Mouse (Mus musculus) 416B (cell line): Measurements from ENCODE around the gene Col28a1.

Source experiments
- DNase-seq: peaks from one replicate; pipeline ENCODE4 v3.0.0; 2011; ENCODE audit warnings: low read depth

Col28a1 gene

GRCm38 (mm10) chr6:8192517-8192916 lies at the start of gene Col28a1:
Col28a1 (minus strand) TSS chr6:8192617.
- no peak for DNase-seq

GRCm38 (mm10) chr6:8228596-8228995 lies 36.2 kb upstream of the Col28a1 start:
- DNase-seq: no peak

- DNase-seq: no peak
Measured at GRCm38 (mm10) chr6:8227035-8227434, 34.6 kb upstream of the Col28a1 start.

GRCm38 (mm10) chr6:8210661-8211060 lies 18.2 kb upstream of the Col28a1 start:
- DNase-seq: peak; percentile 28

GRCm38 (mm10) chr6:8209866-8210186 lies 17.4 kb upstream of the Col28a1 start:
- no peak for DNase-seq

- DNase-seq: peak; percentile 88
Measured at GRCm38 (mm10) chr6:8209047-8209865, 16.8 kb upstream of the Col28a1 start, which contains the start of gene Mios. Mios (plus strand) TSS chr6:8209222.

- DNase-seq: no peak
Measured at GRCm38 (mm10) chr6:8189917-8190316, 2.5 kb downstream of the Col28a1 start.

- peak; percentile 63 for DNase-seq
Measured at GRCm38 (mm10) chr6:8188599-8189233, 3.7 kb downstream of the Col28a1 start.

- no peak for DNase-seq
Measured at GRCm38 (mm10) chr6:8178397-8178941, 13.9 kb downstream of the Col28a1 start.

- DNase-seq: no peak
Measured at GRCm38 (mm10) chr6:8176116-8176515, 16.3 kb downstream of the Col28a1 start.

GRCm38 (mm10) chr6:8175346-8175745 lies 17.1 kb downstream of the Col28a1 start:
- no peak for DNase-seq

- no peak for DNase-seq
Measured at GRCm38 (mm10) chr6:8174062-8174461, 18.4 kb downstream of the Col28a1 start.

- DNase-seq: no peak
Measured at GRCm38 (mm10) chr6:8172101-8172500, 20.3 kb downstream of the Col28a1 start.

- DNase-seq: no peak
Measured at GRCm38 (mm10) chr6:8164741-8165140, 27.7 kb downstream of the Col28a1 start.

GRCm38 (mm10) chr6:8160001-8160400 lies 32.4 kb downstream of the Col28a1 start:
- no peak for DNase-seq

- DNase-seq: no peak
Measured at GRCm38 (mm10) chr6:8157121-8157520, 35.3 kb downstream of the Col28a1 start.

- DNase-seq: no peak
Measured at GRCm38 (mm10) chr6:8152551-8153361, 39.7 kb downstream of the Col28a1 start.

- DNase-seq: no peak
Measured at GRCm38 (mm10) chr6:8148916-8149315, 43.5 kb downstream of the Col28a1 start.

- DNase-seq: peak; percentile 44
Measured at GRCm38 (mm10) chr6:8141881-8142280, 50.5 kb downstream of the Col28a1 start.

- DNase-seq: no peak
Measured at GRCm38 (mm10) chr6:8130149-8130548, 62.3 kb downstream of the Col28a1 start.

- DNase-seq: no peak
Measured at GRCm38 (mm10) chr6:8128164-8128563, 64.3 kb downstream of the Col28a1 start.

GRCm38 (mm10) chr6:8126545-8126944 lies 65.9 kb downstream of the Col28a1 start:
- DNase-seq: no peak
